In the genomic region with DNA sequence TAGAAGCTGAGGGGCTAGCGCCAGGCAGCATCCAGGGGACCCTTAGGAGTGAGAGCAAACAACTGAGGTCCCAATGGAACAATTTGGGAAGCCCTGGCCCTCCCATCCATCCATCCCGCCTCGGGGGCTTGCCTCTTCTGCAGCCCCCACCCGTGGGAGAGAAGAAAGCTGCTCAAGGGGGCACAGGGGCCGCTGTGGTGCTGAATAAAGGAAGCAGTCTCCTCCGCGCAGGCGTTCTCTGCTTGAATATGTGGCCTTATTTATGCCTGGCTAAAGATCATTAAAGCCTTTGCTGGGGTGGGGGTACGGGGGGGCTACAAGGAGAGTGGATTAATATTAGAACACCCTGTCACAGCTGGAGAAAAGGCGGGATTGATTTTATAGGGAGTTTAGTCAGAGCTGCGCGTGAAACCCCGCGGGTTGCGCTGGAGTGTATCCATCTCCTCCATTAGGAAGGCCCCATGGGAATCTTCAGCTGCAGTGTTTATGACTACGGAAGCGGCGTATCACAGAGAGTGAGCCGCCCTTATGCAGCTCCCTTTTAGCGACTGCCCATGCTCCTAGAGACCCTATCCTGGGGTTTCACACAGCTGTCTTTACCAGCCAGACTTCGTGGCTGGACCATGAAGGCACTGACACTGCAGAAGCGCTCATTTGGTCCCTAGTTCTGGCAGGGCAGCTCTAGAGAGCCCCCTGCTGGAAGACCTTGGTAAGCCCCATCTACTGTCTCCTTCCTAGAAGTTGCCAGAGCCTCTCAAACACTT, we compare ENCODE assay signal across 8 mouse cellular contexts.
DNase-seq lines count a peak whose midpoint lies in the region; ATAC-seq lines count a peak whose summit lies in the region.

No protein-coding gene starts in this region.

- DNase-seq in R1 (ENCODE audit: low read depth, low spot score): peak; percentile 71
- DNase-seq in cerebellum, postnatal 10 days: peak; percentile 88 to 90
- DNase-seq in frontal cortex, postnatal 10 days (ENCODE audit: low spot score in 2 of 2): peak; percentile 50 to 66
- DNase-seq in hindbrain, embryonic 14.5 days (ENCODE audit: low spot score): peak; percentile 87
- DNase-seq in layer of hippocampus, postnatal 10 days (ENCODE audit: low spot score in 2 of 2): peak; percentile 80 to 85
- peak; percentile 61 for DNase-seq in retina, postnatal 7 days (ENCODE audit: low read depth, low spot score)
- DNase-seq in spleen, postnatal 36 days (ENCODE audit: low spot score in 2 of 2): no peak

- peak; percentile 71 for ATAC-seq in hindbrain, embryonic 14.5 days (ENCODE audit: low FRiP score)
- ATAC-seq in lung, embryonic 16.5 days (ENCODE audit: low read depth): peak; percentile 56

- H3K9me3 ChIP-seq in hindbrain, embryonic 14.5 days (ENCODE audit: control insufficient read depth, low read length): no peaks in the 10 kb centered on the region
- H3K9me3 ChIP-seq in lung, embryonic 16.5 days (ENCODE audit: control insufficient read depth, low read length): no peaks in the 10 kb centered on the region

- H3K4me1 ChIP-seq in hindbrain, embryonic 14.5 days (replicated peaks; ENCODE audit: control insufficient read depth, insufficient read depth, low read length): peaks cover 4% of the 10 kb centered on the region; the same call in 1 of the 2 replicates
- no peaks in the 10 kb centered on the region for H3K4me1 ChIP-seq in lung, embryonic 16.5 days (replicated peaks; ENCODE audit: control insufficient read depth, insufficient read depth, low read length)

- H3K4me2 ChIP-seq in hindbrain, embryonic 14.5 days (replicated peaks): peak overlapping the region; percentile 45
- peak overlapping the region; percentile 56 for H3K4me2 ChIP-seq in lung, embryonic 16.5 days (ENCODE audit: low read depth, low read length)

- peak overlapping the region; percentile 7; the same call in 1 of the 2 replicates for H3K9ac ChIP-seq in hindbrain, embryonic 14.5 days
- H3K9ac ChIP-seq in lung, embryonic 16.5 days (ENCODE audit: low read length): peak overlapping the region; percentile 21; the same call in 1 of the 2 replicates

- no peaks in the 10 kb centered on the region for H3K36me3 ChIP-seq in hindbrain, embryonic 14.5 days (replicated peaks; ENCODE audit: control insufficient read depth, insufficient read depth)
- no peaks in the 10 kb centered on the region for H3K36me3 ChIP-seq in lung, embryonic 16.5 days (ENCODE audit: control insufficient read depth, insufficient read depth, low read length)

- WGBS in hindbrain, embryonic 14.5 days: 7% methylated on average over 22 of the region's 22 CpGs
- 15% methylated on average over 22 of the region's 22 CpGs for WGBS in lung, embryonic 16.5 days

- peak overlapping the region; percentile 15 for H3K4me3 ChIP-seq in hindbrain, embryonic 14.5 days (replicated peaks; ENCODE audit: low read length)
- peak overlapping the region; percentile 31 for H3K4me3 ChIP-seq in lung, embryonic 16.5 days (ENCODE audit: low read length)

- no peak overlapping the region for H3K27ac ChIP-seq in hindbrain, embryonic 14.5 days
- H3K27ac ChIP-seq in lung, embryonic 16.5 days (ENCODE audit: low read length): no peak overlapping the region

- no peaks in the 10 kb centered on the region for H3K27me3 ChIP-seq in hindbrain, embryonic 14.5 days (ENCODE audit: control insufficient read depth, insufficient read depth, low read length)
- H3K27me3 ChIP-seq in lung, embryonic 16.5 days (ENCODE audit: control insufficient read depth, insufficient read depth, low read depth, low read length): no peaks in the 10 kb centered on the region; the same call in 1 of the 2 replicates

Comparison
In these comparisons a context has a peak if more than half of its experiments do, and no peak if none do; other contexts are left out.
1. DNase-seq: peak in R1 (single experiment), cerebellum, postnatal 10 days (2 of 2), frontal cortex, postnatal 10 days (2 of 2), hindbrain, embryonic 14.5 days (single experiment), layer of hippocampus, postnatal 10 days (2 of 2) and retina, postnatal 7 days (single experiment); none in spleen, postnatal 36 days (0 of 2).